Mouse (Mus musculus): ENCODE results near the gene Paqr8.

The Paqr8 gene

GRCm38 (mm10) chr1:20969642-20970041 lies 79.2 kb downstream of the Paqr8 start:
- in situ Hi-C loops (cut with MboI, MseI): no loop called here

GRCm38 (mm10) chr1:20973389-20973788 lies 83.0 kb downstream of the Paqr8 start:
- in situ Hi-C loops (cut with MboI, MseI): no loop called here

GRCm38 (mm10) chr1:20974341-20975135 lies 84.1 kb downstream of the Paqr8 start:
- in situ Hi-C loops (cut with MboI, MseI): no loop called here

DNA sequence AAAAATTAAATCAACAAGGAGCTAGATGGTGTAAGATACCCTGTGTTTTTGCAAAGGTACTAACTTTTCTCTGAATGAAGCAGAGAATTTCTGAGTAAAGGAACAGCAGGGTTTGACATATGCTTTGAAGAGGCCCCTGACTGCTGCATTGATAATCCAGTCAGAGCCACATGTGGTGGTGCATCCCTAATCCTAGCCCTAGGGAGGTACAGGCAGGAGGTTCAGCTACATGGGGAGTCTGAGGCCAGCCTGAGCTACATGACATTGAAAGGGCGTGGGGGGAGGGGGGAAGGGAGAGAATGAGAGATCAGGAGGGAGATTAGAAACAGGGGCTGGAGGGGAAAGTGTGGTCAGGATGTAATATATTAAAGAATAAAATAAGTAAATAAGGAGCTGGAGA lies 90.1 kb downstream of the Paqr8 start:
- in situ Hi-C loops (cut with MboI, MseI): loop anchor here (5.0 kb wide), 1 partner anchor 62 kb away; no protein-coding TSS in a partner anchor

- in situ Hi-C loops (cut with MboI, MseI): loop anchor here (5.0 kb wide), 1 partner anchor 61 kb away; no protein-coding TSS in a partner anchor
These were observed 91.4 kb downstream of the Paqr8 start for GRCm38 (mm10) chr1:20981764-20982163.

DNA sequence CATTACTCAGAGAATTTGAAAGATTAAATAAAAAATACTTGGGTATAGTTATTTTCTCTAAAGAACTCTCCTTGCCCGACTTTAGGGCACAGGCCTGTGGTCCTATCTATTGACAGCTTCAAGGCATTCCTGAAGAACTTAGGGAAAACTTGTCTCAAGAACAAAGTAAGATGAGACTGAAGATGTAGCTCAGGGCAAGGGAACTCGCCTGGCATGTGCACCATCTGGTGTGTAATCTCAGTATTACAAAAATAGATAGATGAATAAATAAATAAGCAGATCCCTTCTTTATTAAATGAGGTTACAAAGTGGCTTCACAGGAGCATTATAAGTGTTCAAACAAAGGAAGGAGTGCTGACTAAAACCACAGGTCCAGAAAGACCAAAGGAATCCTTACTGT lies 93.7 kb downstream of the Paqr8 start:
- in situ Hi-C loops (cut with MboI, MseI): loop anchor here (5.0 kb wide), 1 partner anchor 58 kb away; no protein-coding TSS in a partner anchor

GRCm38 (mm10) chr1:20984582-20984981 lies 94.2 kb downstream of the Paqr8 start:
- in situ Hi-C loops (cut with MboI, MseI): loop anchor here (5.0 kb wide), 1 partner anchor 58 kb away; no protein-coding TSS in a partner anchor

- in situ Hi-C loops (cut with MboI, MseI): no loop called here
These were observed 96.1 kb downstream of the Paqr8 start for GRCm38 (mm10) chr1:20986378-20987056.
